ENCODE assay signal across 7 mouse cellular contexts in genomic region chrX:62969746-62970145, GRCm38 (mm10).
DNase-seq lines count a peak whose midpoint lies in the region.
"Not testable (repeated sequence)": the region's sequence is repeated elsewhere in the genome, so short reads cannot be mapped to it uniquely, and the experiment has no call there.

No protein-coding gene starts in this region.

- DNase-seq in cerebellum, adult 11 months, result peak; percentile 36
- DNase-seq in cerebellum, adult 18-20 months, result peak; percentile 49 to 52
- peak; percentile 20 for DNase-seq in cerebellum, adult 8-10 months
- peak; percentile 59 for DNase-seq in cerebellum, adult 9-11 months
- DNase-seq in cerebellum, postnatal 14 days, result peak; percentile 29 to 31
- peak; percentile 34 to 53 for DNase-seq in cerebellum, postnatal 36 days
- DNase-seq in left cerebral cortex, postnatal 4 days, result peak; percentile 21

- intact Hi-C loops in left cerebral cortex, postnatal 4 days (cut with DNase I), result not testable (repeated sequence)

Comparison
In these comparisons a context has a peak if more than half of its experiments do, and no peak if none do; other contexts are left out.
1. Peak in every context shown above with its lines: DNase-seq.